Mouse (Mus musculus): ENCODE results near the gene Higd1c.
"Not testable (repeated sequence)": the region's sequence is repeated elsewhere in the genome, so short reads cannot be mapped to it uniquely, and the experiment has no call there.

Higd1c gene

GRCm38 (mm10) chr15:100364242-100364641, at the start of gene Higd1c:
Gene Higd1c (plus strand): TSS chr15:100364542.
- DNase-seq: no peak

- DNase-seq: not testable (repeated sequence)
Measured at GRCm38 (mm10) chr15:100318014-100318671, 46.2 kb upstream of the Higd1c start.

GRCm38 (mm10) chr15:100319884-100320283, 44.5 kb upstream of the Higd1c start:
- DNase-seq: no peak

GRCm38 (mm10) chr15:100320295-100320905, 43.9 kb upstream of the Higd1c start:
- DNase-seq: peak in 1 of 2 experiments; percentile 18

GRCm38 (mm10) chr15:100321134-100321533, 43.2 kb upstream of the Higd1c start:
- DNase-seq: peak; percentile 77 to 79

GRCm38 (mm10) chr15:100324021-100324591, 40.2 kb upstream of the Higd1c start:
- no peak for DNase-seq

GRCm38 (mm10) chr15:100325235-100325634, 39.1 kb upstream of the Higd1c start:
- DNase-seq: no peak

- DNase-seq: not testable (repeated sequence)
Measured at GRCm38 (mm10) chr15:100328089-100328488, 36.3 kb upstream of the Higd1c start.

GRCm38 (mm10) chr15:100329336-100329735, 35.0 kb upstream of the Higd1c start:
- DNase-seq: not testable (repeated sequence)

GRCm38 (mm10) chr15:100330739-100331138, 33.6 kb upstream of the Higd1c start:
- DNase-seq: no peak

GRCm38 (mm10) chr15:100332077-100332961, 32.0 kb upstream of the Higd1c start:
- DNase-seq: peak; percentile 63 to 67

- peak; percentile 48 to 57 for DNase-seq
Measured at GRCm38 (mm10) chr15:100334629-100335028, 29.7 kb upstream of the Higd1c start, which contains the start of gene Mettl7a3. Gene Mettl7a3 (plus strand): TSS chr15:100334929.

- not testable (repeated sequence) for DNase-seq
Measured at GRCm38 (mm10) chr15:100337328-100337727, 27.0 kb upstream of the Higd1c start.

GRCm38 (mm10) chr15:100337847-100338246, 26.5 kb upstream of the Higd1c start:
- DNase-seq: peak; percentile 84 to 85

GRCm38 (mm10) chr15:100341314-100341980, 22.9 kb upstream of the Higd1c start:
- not testable (repeated sequence) for DNase-seq

- no peak for DNase-seq
Measured at GRCm38 (mm10) chr15:100345484-100345883, 18.9 kb upstream of the Higd1c start.

- peak in 1 of 2 experiments; percentile 26 for DNase-seq
Measured at GRCm38 (mm10) chr15:100346761-100347160, 17.6 kb upstream of the Higd1c start.

GRCm38 (mm10) chr15:100349496-100349895, 14.8 kb upstream of the Higd1c start:
- DNase-seq: no peak

GRCm38 (mm10) chr15:100351501-100352060, 12.8 kb upstream of the Higd1c start:
- DNase-seq: peak; percentile 29 to 46

GRCm38 (mm10) chr15:100352711-100353250, 11.6 kb upstream of the Higd1c start, which contains the start of the genes Methig1 and Mettl7a2:
Gene Methig1 (plus strand): TSS chr15:100353149.
Gene Mettl7a2 (plus strand): TSS chr15:100353200.
- DNase-seq: no peak

- not testable (repeated sequence) for DNase-seq
Measured at GRCm38 (mm10) chr15:100353399-100353798, 10.9 kb upstream of the Higd1c start.

Data from cerebellum, postnatal 10 days (tissue).